Mouse (Mus musculus) stomach, postnatal 0 days (tissue): Measurements from ENCODE around the gene Wars2. TPM values are rescaled to one million over a fixed set of nuclear protein-coding genes. Genes with fewer than 3 reads are reported as not detected.

ENCODE experiments used
- ATAC-seq: fragments of 200-750 bp; cut with Nextera tagmentation; 2 replicates; pipeline ENCODE4 v1.8.0; 2017; ENCODE audit not compliant: low FRiP score, low TSS enrichment
- DNase-seq: peaks from one replicate; pipeline ENCODE4 v3.0.0-alpha.2; 2016; ENCODE audit warnings: low spot score
- H3K27ac ChIP-seq: fragments of 300-500 bp; sonication (generic); replicated peaks from 2 replicates; pipeline ENCODE4 v1.5.1; 2014; ENCODE audit warnings: mild to moderate bottlenecking, control low read depth
- H3K27me3 ChIP-seq: fragments of 300-500 bp; sonication (generic); 2 replicates; pipeline ENCODE4 v1.6.1; 2014; ENCODE audit warnings: low read length; ENCODE audit not compliant: control insufficient read depth, insufficient read depth
- H3K36me3 ChIP-seq: fragments of 300-500 bp; sonication (generic); 2 replicates; pipeline ENCODE4 v1.6.1; 2014; ENCODE audit warnings: low read length, mixed read lengths; ENCODE audit not compliant: control insufficient read depth, insufficient read depth
- H3K4me1 ChIP-seq: fragments of 300-500 bp; sonication (generic); replicated peaks from 2 replicates; pipeline ENCODE4 v1.6.1; 2014; ENCODE audit warnings: antibody characterized with exemption; ENCODE audit not compliant: control insufficient read depth, insufficient read depth
- H3K4me2 ChIP-seq: fragments of 300-500 bp; sonication (generic); replicated peaks from 2 replicates; pipeline ENCODE4 v1.6.1; 2014; ENCODE audit warnings: low read depth, mild to moderate bottlenecking, control low read depth, moderate library complexity
- H3K4me3 ChIP-seq: fragments of 300-500 bp; sonication (generic); 2 replicates; pipeline ENCODE4 v1.5.1; 2014; ENCODE audit warnings: low read depth, low read length, control low read depth
- H3K9ac ChIP-seq: fragments of 300-500 bp; sonication (generic); 2 replicates; pipeline ENCODE4 v1.6.1; 2014; ENCODE audit warnings: mild to moderate bottlenecking, low read length, control low read depth, mixed read lengths
- H3K9me3 ChIP-seq: fragments of 300-500 bp; sonication (generic); 2 replicates; pipeline ENCODE4 v1.6.1; 2016; ENCODE audit warnings: low read length; ENCODE audit not compliant: control insufficient read depth
- CTCF ChIP-seq: IDR thresholded peaks from 2 replicates; pipeline ENCODE4 v1.5.1; 2016; ENCODE audit warnings: antibody characterized with exemption, low read depth, mild to moderate bottlenecking, moderate library complexity
- EP300 ChIP-seq: optimal IDR thresholded peaks from 2 replicates; pipeline ENCODE3; 2016; ENCODE audit warnings: antibody characterized with exemption
- WGBS: fragments of 180-500 bp; shearing (Covaris S2); extraction: QIAGEN DNeasy Blood & Tissue Kit; methylation state at CpG from one replicate; pipeline ENCODE4 v1.1.7; 2014; 5-methylcytosine and 5-hydroxymethylcytosine counted together
- polyA plus RNA-seq: library from polyadenylated mRNA; unstranded; fragments of >200 nt; fragmentation: Nextera tagmentation; extraction: Ambion mirVana; gene quantifications from 2 replicates; pipeline ENCODE4 v1.2.1, GENCODE M21; 2015

Wars2 gene
- polyA plus RNA-seq, 1 experiment from 2014 or later, result 3.1 TPM

GRCm38 (mm10) chr3:99256366-99256750 is 115.5 kb downstream of the Wars2 start:
- no peak for TF ChIP-seq CTCF
- TF ChIP-seq EP300, result no peak
- no peak overlapping the region for H3K9ac ChIP-seq
- 9% methylated on average over 11 of the region's 11 CpGs for WGBS
- DNase-seq (no peak), ATAC-seq (no peak)
- no peaks in the 10 kb centered on the region for H3K4me1 ChIP-seq
- H3K36me3 ChIP-seq, result no peaks in the 10 kb centered on the region
- H3K9me3 ChIP-seq, result no peaks in the 10 kb centered on the region
- no peak overlapping the region for H3K4me3 ChIP-seq
- peaks cover 33% of the 10 kb centered on the region for H3K27me3 ChIP-seq
- no peak overlapping the region for H3K27ac ChIP-seq
- H3K4me2 ChIP-seq, result no peak overlapping the region

GRCm38 (mm10) chr3:99256766-99257165 is 115.9 kb downstream of the Wars2 start:
- Histone ChIP-seq H3K4me1 (no peaks in the 10 kb centered on the region), H3K4me3 (no peak overlapping the region), H3K9ac (no peak overlapping the region), H3K27me3 (peaks cover 37% of the 10 kb centered on the region), H3K36me3 (no peaks in the 10 kb centered on the region), H3K4me2 (no peak overlapping the region), H3K27ac (no peak overlapping the region), H3K9me3 (no peaks in the 10 kb centered on the region)
- TF ChIP-seq CTCF (no peak), EP300 (no peak)
- no peak for DNase-seq
- ATAC-seq, result no peak
- whole genome bisulfite sequencing, result 9% methylated on average over 20 of the region's 20 CpGs

GRCm38 (mm10) chr3:99257586-99258577 is 117.0 kb downstream of the Wars2 start:
- Histone ChIP-seq H3K9me3 (no peaks in the 10 kb centered on the region), H3K4me2 (no peak overlapping the region), H3K9ac (no peak overlapping the region), H3K27ac (no peak overlapping the region), H3K4me3 (no peak overlapping the region), H3K4me1 (no peaks in the 10 kb centered on the region), H3K36me3 (no peaks in the 10 kb centered on the region), H3K27me3 (peaks cover 44% of the 10 kb centered on the region)
- TF ChIP-seq CTCF (no peak), EP300 (no peak)
- ATAC-seq, result no peak
- no peak for DNase-seq
- WGBS, result 6% methylated on average over 29 of the region's 29 CpGs

- ATAC-seq, result no peak
- WGBS, result 8% methylated on average over 6 of the region's 6 CpGs
- no peaks in the 10 kb centered on the region for H3K4me1 ChIP-seq
These were observed 118.9 kb downstream of the Wars2 start for GRCm38 (mm10) chr3:99259741-99260270.

GRCm38 (mm10) chr3:99260395-99260794 is 119.5 kb downstream of the Wars2 start:
- DNase-seq (no peak), ATAC-seq (no peak)
- H3K9me3 ChIP-seq, result no peaks in the 10 kb centered on the region
- no peak overlapping the region for H3K4me3 ChIP-seq
- H3K36me3 ChIP-seq, result no peaks in the 10 kb centered on the region
- H3K9ac ChIP-seq, result no peak overlapping the region
- TF ChIP-seq EP300 (no peak), CTCF (no peak)
- WGBS, result 34% methylated on average over 2 of the region's 2 CpGs
- peaks cover 37% of the 10 kb centered on the region for H3K27me3 ChIP-seq
- H3K4me2 ChIP-seq, result no peak overlapping the region
- no peak overlapping the region for H3K27ac ChIP-seq
- H3K4me1 ChIP-seq, result no peaks in the 10 kb centered on the region

More at GRCm38 (mm10) chr3:99259741-99260270, 118.9 kb downstream of the Wars2 start:
- TF ChIP-seq CTCF (no peak), EP300 (no peak)
- H3K4me2 ChIP-seq, result no peak overlapping the region
- peaks cover 41% of the 10 kb centered on the region for H3K27me3 ChIP-seq
- no peak for DNase-seq
- H3K27ac ChIP-seq, result no peak overlapping the region
- no peak overlapping the region for H3K9ac ChIP-seq
- H3K4me3 ChIP-seq, result no peak overlapping the region
- no peaks in the 10 kb centered on the region for H3K9me3 ChIP-seq
- H3K36me3 ChIP-seq, result no peaks in the 10 kb centered on the region

GRCm38 (mm10) chr3:99261371-99261791 is 120.5 kb downstream of the Wars2 start:
- WGBS, result 2% methylated on average over 18 of the region's 18 CpGs
- no peak for ATAC-seq

More at GRCm38 (mm10) chr3:99261371-99261791, 120.5 kb downstream of the Wars2 start:
- H3K9me3 ChIP-seq, result no peaks in the 10 kb centered on the region
- H3K9ac ChIP-seq, result no peak overlapping the region
- H3K4me3 ChIP-seq, result no peak overlapping the region
- no peak overlapping the region for H3K27ac ChIP-seq
- no peaks in the 10 kb centered on the region for H3K36me3 ChIP-seq
- DNase-seq, result no peak
- TF ChIP-seq EP300, result no peak
- no peak for TF ChIP-seq CTCF
- H3K27me3 ChIP-seq, result peaks cover 31% of the 10 kb centered on the region
- no peak overlapping the region for H3K4me2 ChIP-seq
- no peaks in the 10 kb centered on the region for H3K4me1 ChIP-seq
